Mouse (Mus musculus) adrenal gland, adult 18-20 months (tissue): ENCODE measurements around the gene Asxl2. TPM values are rescaled to one million over a fixed set of nuclear protein-coding genes. Genes with fewer than 3 reads are reported as not detected.
"Not testable (repeated sequence)": the region's sequence is repeated elsewhere in the genome, so short reads cannot be mapped to it uniquely, and the experiment has no call there.

Experiments used
- DNase-seq, 2 experiments: peaks; one replicate each; pipeline ENCODE4 v3.0.0; 2021 to 2022; ENCODE audit warnings: low spot score in 2 of 2
- long read RNA-seq, 2 experiments: library from polyadenylated mRNA; stranded (forward); transcript quantifications; one replicate each; pipeline ENCODE4 v2.0.0; 2021
- total RNA-seq, 2 experiments: library from RNA; stranded (reverse); gene quantifications; 1 replicate in 1 of 2; 2 replicates in 1 of 2; pipeline ENCODE4 v1.2.3; 2021

The Asxl2 gene
- 10 to 100 TPM; 24.9 to 33.6 TPM for total RNA-seq
- long read RNA-seq, experiment 1, partial matches to known transcripts, result 1 of 4 reads
- long read RNA-seq, experiment 1, other reads (novel, unspliced or antisense), result 3 of 4 reads
- long read RNA-seq, experiment 2, partial matches to known transcripts, result 0 of 3 reads
- long read RNA-seq, experiment 2, other reads (novel, unspliced or antisense), result 3 of 3 reads

DNA sequence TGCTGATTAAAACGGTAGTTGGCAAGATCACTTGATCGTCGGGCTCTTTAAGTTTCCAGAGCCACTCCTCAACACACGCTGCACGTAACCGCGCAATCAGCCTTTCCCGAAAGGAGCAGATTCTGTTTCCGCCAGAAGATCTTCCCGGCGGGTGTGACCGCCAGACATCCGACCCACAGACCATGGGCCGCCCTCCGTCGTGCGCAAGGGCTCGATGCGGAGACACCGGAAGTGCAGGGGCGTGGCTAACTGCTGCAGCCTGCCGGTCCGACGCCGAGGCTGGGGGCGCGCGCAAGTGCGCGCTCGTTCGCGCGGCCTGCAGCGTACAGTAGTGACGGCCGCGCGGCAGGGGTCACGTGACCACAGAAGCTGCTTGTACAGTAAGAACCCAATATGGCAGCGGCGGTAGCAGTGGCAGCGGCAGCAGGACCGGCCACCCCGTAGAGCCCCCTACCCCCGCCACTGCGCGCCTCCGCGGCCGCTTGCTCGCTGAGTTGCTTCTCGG is at the start of gene Asxl2:
Asxl2 (plus strand) TSS at position 328 of the 505 bp plus-strand sequence.
- DNase-seq, result peak; percentile 95 to 97

- DNase-seq, result no peak
These were observed 49.5 kb upstream of the Asxl2 start for GRCm38 (mm10) chr12:3377190-3377589.

- no peak for DNase-seq
These were observed 48.9 kb upstream of the Asxl2 start for GRCm38 (mm10) chr12:3377755-3378154.

GRCm38 (mm10) chr12:3384860-3385259 is 41.8 kb upstream of the Asxl2 start:
- DNase-seq, result peak in 1 of 2 experiments; percentile 35

DNA sequence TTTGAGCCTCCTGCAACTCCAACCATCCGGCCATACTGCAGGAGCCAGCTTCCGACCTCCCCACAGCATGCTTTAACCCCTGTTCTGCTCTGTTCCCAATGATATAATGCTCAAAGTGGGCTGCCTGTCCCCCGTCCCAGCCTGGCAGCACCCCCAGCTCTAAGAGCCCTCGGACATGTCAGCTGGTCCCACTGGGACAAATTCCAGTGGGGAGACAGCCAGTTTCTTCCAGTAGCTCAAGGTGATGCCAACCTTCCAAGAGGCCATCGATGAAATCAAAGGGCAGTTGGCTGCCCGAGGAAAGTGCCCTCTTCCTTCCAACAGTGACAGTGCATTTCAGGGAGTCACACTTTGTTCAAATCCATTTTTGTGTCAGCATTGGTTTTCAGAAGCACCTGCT is 41.4 kb upstream of the Asxl2 start:
- no peak for DNase-seq

DNA sequence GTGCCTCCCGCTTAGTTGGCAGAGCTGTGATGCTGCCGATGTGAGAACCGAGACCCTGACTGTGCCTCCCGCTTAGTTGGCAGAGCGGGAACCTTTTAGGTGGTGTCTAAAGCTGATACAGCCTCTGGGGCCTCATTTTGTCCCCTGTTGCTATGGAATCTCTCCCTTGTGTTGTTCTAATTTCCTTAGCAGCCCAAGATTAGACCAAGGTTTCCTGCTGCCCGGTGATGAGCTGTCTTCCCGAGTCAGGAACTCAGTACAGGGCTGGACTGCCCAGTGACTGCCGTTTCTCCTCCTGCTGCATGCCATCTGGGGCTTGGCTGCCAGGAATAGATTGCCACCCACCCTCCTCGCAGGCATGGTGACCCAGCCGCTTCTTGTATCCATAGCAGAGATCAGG is 40.7 kb upstream of the Asxl2 start:
- no peak for DNase-seq

DNA sequence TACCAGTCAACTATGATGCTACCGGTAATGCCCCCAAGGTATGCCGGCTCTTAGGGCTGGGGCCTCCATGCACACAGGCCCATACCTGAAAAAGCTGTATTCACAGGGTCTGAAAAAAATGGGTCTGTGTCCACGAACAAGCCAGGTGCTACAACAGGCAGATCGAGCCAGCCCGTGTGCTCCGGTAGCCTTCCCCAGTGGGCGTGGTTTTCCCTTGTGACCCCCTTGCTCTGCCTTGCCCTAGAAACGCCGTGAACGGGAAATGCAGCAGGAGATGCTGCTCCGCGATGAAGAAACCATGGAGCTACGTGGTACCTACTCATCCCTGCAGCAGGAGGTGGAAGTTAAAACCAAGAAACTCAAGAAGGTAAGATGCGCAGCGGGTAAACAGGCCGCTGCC is 38.8 kb upstream of the Asxl2 start:
- no peak for DNase-seq

DNA sequence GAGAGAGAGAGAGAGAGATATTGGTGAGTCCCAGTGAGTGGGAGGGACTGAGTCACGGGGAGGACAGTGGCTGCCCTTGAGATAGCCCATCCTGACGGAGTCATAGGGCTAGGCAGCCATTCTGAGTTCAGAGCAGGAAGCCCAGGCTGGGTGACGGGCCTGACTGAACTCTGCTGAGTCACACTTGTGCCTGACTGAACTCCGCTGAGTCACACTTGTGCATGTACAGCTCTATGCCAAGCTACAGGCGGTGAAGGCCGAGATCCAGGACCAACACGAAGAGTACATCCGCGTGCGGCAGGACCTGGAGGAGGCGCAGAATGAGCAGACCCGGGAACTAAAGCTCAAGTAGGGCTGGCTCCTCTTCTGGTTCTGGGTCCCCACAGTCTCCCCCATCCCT is 37.3 kb upstream of the Asxl2 start:
- peak in 1 of 2 experiments; percentile 46 for DNase-seq

DNA sequence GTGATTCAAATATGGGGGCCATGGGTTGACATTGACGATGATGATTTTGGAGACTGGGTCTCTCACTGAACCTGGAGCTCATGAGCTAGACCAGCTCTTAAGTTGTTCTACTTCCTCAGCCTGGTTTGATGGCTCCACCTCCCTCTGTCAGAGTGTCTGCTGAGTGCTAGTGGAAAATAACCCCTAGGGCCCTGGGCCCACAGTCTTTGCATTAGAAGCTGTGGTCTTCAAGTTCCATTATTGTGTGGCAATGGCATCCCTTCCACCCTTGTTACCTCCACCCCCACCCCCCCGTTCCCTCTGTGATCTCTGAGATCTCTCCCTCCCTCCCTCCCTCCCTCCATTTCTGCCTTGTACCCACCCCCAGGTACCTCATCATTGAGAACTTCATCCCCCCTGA is 36.6 kb upstream of the Asxl2 start:
- DNase-seq, result no peak

GRCm38 (mm10) chr12:3390577-3391262 is 35.9 kb upstream of the Asxl2 start:
- peak; percentile 84 to 87 for DNase-seq

DNA sequence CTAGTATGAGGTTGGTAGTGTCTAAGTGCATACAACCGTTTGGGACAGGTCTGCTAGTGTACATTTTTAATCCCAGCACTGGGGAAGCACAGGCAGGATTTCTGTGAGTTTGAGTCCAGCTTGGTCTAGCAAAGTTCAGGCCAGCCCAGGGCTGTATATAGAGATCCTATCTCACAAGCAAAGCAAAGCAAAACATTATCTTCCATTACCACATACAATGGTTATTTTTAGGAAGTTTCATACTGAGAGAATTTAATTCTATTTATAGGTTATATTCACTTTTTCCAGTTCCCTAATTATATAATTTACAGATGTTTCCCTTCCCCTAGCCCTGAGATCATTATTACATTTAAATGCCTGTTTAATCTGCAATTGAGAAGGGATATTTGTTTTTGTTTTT is 35.4 kb upstream of the Asxl2 start:
- DNase-seq, result no peak

- no peak for DNase-seq
These were observed 33.5 kb upstream of the Asxl2 start for GRCm38 (mm10) chr12:3393140-3393539.

DNA sequence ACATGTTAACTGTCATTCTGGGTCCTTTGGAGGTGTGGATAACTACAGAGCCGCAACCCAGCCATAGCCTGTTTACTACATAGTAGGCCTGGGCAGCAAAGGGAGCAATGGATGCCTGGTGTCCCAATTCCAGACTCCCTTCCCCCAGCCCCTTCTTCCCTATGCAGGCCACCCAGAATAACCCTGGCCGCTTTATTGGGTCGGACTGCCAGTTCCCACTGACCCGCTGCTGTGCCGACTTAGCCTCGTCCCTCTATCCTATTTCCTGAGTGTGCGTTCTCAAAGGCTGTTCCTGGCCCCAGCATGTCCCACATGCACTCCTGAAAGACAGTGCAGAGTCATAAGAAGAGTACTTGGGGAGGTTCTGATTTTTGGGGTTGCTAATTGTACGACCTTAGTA is 29.7 kb upstream of the Asxl2 start:
- DNase-seq, result no peak

DNA sequence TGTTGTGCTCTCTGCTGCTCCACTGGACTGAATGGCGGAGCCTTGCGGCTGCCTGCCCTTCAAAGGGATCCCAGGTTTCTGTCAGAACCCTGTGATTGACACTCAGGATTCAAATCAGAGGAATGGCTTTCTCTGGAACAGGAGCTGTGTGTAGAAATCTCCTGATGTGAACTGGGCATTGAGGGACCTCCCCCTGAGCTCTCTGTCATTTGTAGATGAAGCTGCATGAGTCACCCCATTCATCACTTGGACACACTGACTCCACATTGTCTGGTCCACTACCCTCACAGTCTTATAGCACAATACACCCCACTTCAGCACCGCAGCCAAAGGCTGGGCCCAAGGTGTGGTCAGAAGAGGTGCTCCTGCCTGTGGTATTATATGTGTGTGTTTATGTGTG is 21.0 kb upstream of the Asxl2 start:
- not testable (repeated sequence) for DNase-seq

DNA sequence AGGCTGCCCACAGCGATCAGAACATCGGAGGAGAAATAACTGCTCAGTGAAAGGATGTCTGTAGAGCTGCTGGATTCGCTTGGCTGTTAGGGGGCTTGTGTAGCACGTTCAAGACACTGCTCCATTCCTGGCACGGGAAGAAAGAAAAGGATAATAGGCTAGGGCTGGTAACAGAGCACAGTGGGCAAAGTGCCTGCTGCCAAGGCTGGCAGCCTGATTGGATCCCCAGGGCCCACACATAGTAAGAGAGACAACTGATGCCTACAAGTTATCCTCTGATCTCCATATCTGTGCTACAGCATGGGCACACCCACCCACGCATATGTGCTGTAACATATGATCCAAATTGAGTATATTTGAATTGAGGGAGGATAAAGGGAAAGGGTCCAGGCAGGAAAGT is 20.1 kb upstream of the Asxl2 start:
- DNase-seq, result no peak

DNA sequence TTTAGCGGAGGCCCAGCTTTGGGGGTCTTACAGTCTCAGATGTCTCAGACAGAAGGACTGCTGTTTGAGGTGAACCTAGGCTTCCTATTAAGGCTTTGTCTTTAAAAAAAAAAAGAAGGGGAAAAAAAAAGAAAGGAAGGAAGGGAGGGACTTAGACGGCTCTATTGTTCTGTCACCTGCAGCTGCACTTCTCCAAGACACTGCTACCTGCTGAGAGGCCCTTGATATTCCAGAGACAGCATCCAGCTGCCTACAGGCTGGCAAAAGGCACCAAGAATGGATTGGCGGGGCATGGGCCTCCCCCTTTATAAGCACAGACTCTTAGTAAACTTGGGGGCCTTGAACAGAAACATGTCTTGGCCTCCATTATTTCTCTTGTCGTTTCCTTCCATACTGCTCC is 11.7 kb upstream of the Asxl2 start:
- DNase-seq, result no peak

DNA sequence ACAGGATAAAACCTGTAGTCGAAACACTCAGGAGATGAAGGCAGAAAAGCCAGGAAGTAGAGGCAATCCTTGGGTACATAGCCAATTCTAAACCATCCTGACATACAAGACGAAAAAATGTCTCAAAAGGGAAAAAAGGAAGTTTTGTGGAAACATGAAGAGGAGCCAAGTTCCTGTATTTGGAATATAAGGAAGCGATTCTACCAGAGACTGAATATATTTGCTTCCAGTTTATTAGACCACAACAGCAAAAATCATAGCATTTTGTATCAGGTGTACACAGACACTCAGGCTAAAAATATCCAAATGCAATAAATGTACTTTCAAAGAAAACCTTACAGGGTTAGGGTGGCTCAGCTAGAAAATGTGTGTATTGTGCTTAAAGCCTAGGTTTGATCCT is 7.9 kb upstream of the Asxl2 start:
- DNase-seq, result no peak

DNA sequence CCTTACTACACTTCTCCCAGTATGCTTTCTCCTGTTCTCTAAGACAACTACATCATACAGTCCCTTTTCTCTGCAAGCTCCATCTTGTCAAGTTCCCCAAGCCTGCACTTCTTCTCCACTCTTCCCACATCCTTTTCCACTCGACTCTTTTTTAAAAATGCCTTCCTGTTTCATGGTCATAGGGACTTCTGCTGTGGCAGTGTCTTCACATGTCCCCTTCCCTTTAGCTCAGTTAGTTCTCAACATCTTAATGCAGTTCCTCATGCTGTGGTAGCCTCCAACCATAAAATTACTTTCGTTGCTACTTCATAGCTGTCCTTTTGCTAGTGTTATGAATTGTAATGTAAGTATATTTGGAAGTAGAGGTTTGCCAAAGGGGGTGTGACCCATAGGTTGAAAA is 6.1 kb upstream of the Asxl2 start:
- no peak for DNase-seq

- no peak for DNase-seq
These were observed 3.9 kb upstream of the Asxl2 start for GRCm38 (mm10) chr12:3422786-3423185.

GRCm38 (mm10) chr12:3424179-3424578 is 2.5 kb upstream of the Asxl2 start:
- DNase-seq, result no peak

- DNase-seq, result no peak
These were observed 999 bp upstream of the Asxl2 start for GRCm38 (mm10) chr12:3425375-3426341.
